Mouse (Mus musculus) ES-Bruce4 (cell line): ENCODE results near the gene Olfr156.

ENCODE experiments used
- CTCF ChIP-seq: IDR thresholded peaks from one replicate; pipeline ENCODE4 v1.8.1; 2011; ENCODE audit warnings: low read depth, low read length
- POLR2A ChIP-seq: IDR thresholded peaks from one replicate; pipeline ENCODE4 v1.8.1; 2011; ENCODE audit warnings: low read length; ENCODE audit not compliant: insufficient read depth

DNA sequence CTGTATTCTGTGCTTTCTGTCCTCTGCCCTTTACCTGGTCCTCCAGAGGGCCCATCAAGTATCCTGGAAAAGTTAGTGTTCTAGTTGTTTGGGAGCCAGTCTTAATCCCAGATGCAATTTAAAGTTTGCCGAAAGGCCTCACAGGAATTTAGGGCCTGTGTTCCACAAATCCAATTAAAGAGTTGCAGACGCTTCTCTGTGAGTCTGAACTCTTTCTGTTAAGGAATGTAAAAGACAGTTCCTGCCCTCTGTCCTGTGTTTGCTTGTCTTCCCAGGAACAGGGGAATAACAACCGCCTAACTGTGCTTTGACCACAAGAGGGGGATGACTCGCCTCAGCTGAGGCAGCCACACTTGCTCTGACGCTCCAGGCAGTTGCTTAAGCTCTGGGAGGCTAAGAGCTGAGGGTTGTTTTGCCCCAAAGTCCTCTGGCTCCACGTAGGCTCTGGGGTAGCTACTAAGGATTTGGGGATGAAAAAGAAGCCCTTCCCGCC is at the start of gene Olfr156:
- TF ChIP-seq POLR2A (no peak), CTCF (peak; percentile 69)
